Mouse (Mus musculus) inflammation-experienced regulatory T-cells (primary cell): Measurements from ENCODE around the gene Nipal1. TPM values are rescaled to one million over a fixed set of nuclear protein-coding genes. Genes with fewer than 3 reads are reported as not detected.

Experiments used
- polyA plus RNA-seq, 2 experiments: library from polyadenylated mRNA; unstranded; fragments of 100-300 nt; shearing (Covaris generic); gene quantifications; one replicate each; pipeline ENCODE4 v1.2.1; 2017

Nipal1 gene
- polyA plus RNA-seq = 10 to 100 TPM; 21.2 to 24.4 TPM

GRCm38 (mm10) chr5:72647418-72647907, at the start of gene Nipal1:
Gene Nipal1 (plus strand): TSS chr5:72647795.

GRCm38 (mm10) chr5:72644175-72644574, 3.4 kb upstream of the Nipal1 start, which contains the start of gene Cnga1:
Gene Cnga1 (minus strand): TSS chr5:72644275.

Other genes with a start within 250 kb of the Nipal1 start
- under 1 TPM; 0.14 to 0.49 TPM for gene Corin, start 143.3 kb upstream of the Nipal1 start, polyA plus RNA-seq
- gene Nfxl1, start 88.1 kb upstream of the Nipal1 start, polyA plus RNA-seq = 10 to 100 TPM; 11.0 to 14.0 TPM
- gene Zar1, start 66.5 kb upstream of the Nipal1 start, polyA plus RNA-seq = 1 to 10 TPM in 1 of 2 experiments, under 1 TPM in 1; 0.30 to 2.5 TPM
- gene Gm5868, start 60.2 kb upstream of the Nipal1 start, polyA plus RNA-seq = 1 to 10 TPM in 1 of 2 experiments, under 1 TPM in 1; 0.47 to 2.1 TPM
- 1 to 10 TPM in 1 of 2 experiments, under 1 TPM in 1; 0.53 to 4.7 TPM for gene Cnga1, start 3.5 kb upstream of the Nipal1 start, polyA plus RNA-seq
- gene Txk, start 105.0 kb downstream of the Nipal1 start, polyA plus RNA-seq = 10 to 100 TPM; 46.1 to 75.0 TPM
- 10 to 100 TPM; 10.1 to 14.8 TPM for gene Tec, start 220.7 kb downstream of the Nipal1 start, polyA plus RNA-seq